Mouse (Mus musculus) forebrain, embryonic 12.5 days (tissue): ENCODE measurements at regions not wholly inside any gene's neighbourhood (a gene's known extent, or its start where the extent isn't known, plus 50 kb on each side); places are given as distances from the start of the nearest gene placed in this dataset.
A peak's percentile ranks its signal among the peaks of the same experiment; 100 is the strongest.

Experiments used
- ATAC-seq: fragments of 200-750 bp; cut with Nextera tagmentation; 2 replicates; pipeline ENCODE4 v1.8.0; 2017; ENCODE audit warnings: moderate TSS enrichment; ENCODE audit not compliant: low FRiP score
- H3K27ac ChIP-seq: fragments of 300-500 bp; sonication (generic); 2 replicates; pipeline ENCODE4 v1.5.1; 2016; ENCODE audit warnings: mild to moderate bottlenecking
- H3K27me3 ChIP-seq: fragments of 300-500 bp; sonication (generic); 2 replicates; pipeline ENCODE4 v1.6.1; 2016; ENCODE audit warnings: mild to moderate bottlenecking
- H3K36me3 ChIP-seq: fragments of 300-500 bp; sonication (generic); replicated peaks from 2 replicates; pipeline ENCODE4 v1.6.1; 2016; ENCODE audit warnings: mild to moderate bottlenecking
- H3K4me1 ChIP-seq: fragments of 300-500 bp; sonication (generic); 2 replicates; pipeline ENCODE4 v1.6.1; 2016
- H3K4me2 ChIP-seq: fragments of 300-500 bp; sonication (generic); 2 replicates; pipeline ENCODE4 v1.6.1; 2016; ENCODE audit warnings: mild to moderate bottlenecking, moderate library complexity
- H3K4me3 ChIP-seq: fragments of 300-500 bp; sonication (generic); replicated peaks from 2 replicates; pipeline ENCODE4 v1.5.1; 2016; ENCODE audit warnings: mild to moderate bottlenecking
- H3K9ac ChIP-seq: fragments of 300-500 bp; sonication (generic); 2 replicates; pipeline ENCODE4 v1.6.1; 2016; ENCODE audit warnings: mild to moderate bottlenecking
- H3K9me3 ChIP-seq: fragments of 300-500 bp; sonication (generic); 2 replicates; pipeline ENCODE4 v1.6.1; 2016
- WGBS: fragments of 180-500 bp; shearing (Covaris S2); methylation state at CpG from one replicate; pipeline ENCODE4 v1.1.7; 2016; 5-methylcytosine and 5-hydroxymethylcytosine counted together

- Histone ChIP-seq H3K36me3 (no peaks in the 10 kb centered on the region), H3K4me1 (no peaks in the 10 kb centered on the region), H3K9me3 (no peaks in the 10 kb centered on the region), H3K27ac (no peak overlapping the region), H3K27me3 (no peaks in the 10 kb centered on the region), H3K4me2 (no peak overlapping the region), H3K4me3 (no peak overlapping the region), H3K9ac (no peak overlapping the region)
- ATAC-seq, result peak; percentile 53; the same call in 1 of the 2 replicates
- 31% methylated on average over 9 of the region's 9 CpGs for WGBS
These were observed 62.0 kb upstream of the Egflam start for GRCm38 (mm10) chr15:7459992-7460820.

- no peak overlapping the region for H3K27ac ChIP-seq
- no peak overlapping the region for H3K4me3 ChIP-seq
- H3K9me3 ChIP-seq, result no peaks in the 10 kb centered on the region
- ATAC-seq, result no peak
- 87% methylated on average over 18 of the region's 18 CpGs for WGBS
- no peak overlapping the region for H3K4me2 ChIP-seq
- no peak overlapping the region for H3K9ac ChIP-seq
- H3K27me3 ChIP-seq, result no peaks in the 10 kb centered on the region
- no peaks in the 10 kb centered on the region for H3K36me3 ChIP-seq
- no peaks in the 10 kb centered on the region for H3K4me1 ChIP-seq
These were observed 64.4 kb upstream of the Egflam start for GRCm38 (mm10) chr15:7462549-7462948.

GRCm38 (mm10) chr15:7463444-7464350 lies 65.5 kb upstream of the Egflam start:
- Histone ChIP-seq H3K36me3 (no peaks in the 10 kb centered on the region), H3K4me2 (no peak overlapping the region), H3K27me3 (no peaks in the 10 kb centered on the region), H3K9me3 (no peaks in the 10 kb centered on the region), H3K4me3 (no peak overlapping the region), H3K27ac (no peak overlapping the region), H3K9ac (no peak overlapping the region), H3K4me1 (no peaks in the 10 kb centered on the region)
- WGBS, result 87% methylated on average over 15 of the region's 15 CpGs
- no peak for ATAC-seq

- Histone ChIP-seq H3K9ac (no peak overlapping the region), H3K27me3 (no peaks in the 10 kb centered on the region), H3K9me3 (no peaks in the 10 kb centered on the region), H3K4me3 (no peak overlapping the region), H3K4me1 (peaks cover 6% of the 10 kb centered on the region), H3K36me3 (no peaks in the 10 kb centered on the region), H3K4me2 (no peak overlapping the region), H3K27ac (no peak overlapping the region)
- WGBS, result 12% methylated on average over 11 of the region's 11 CpGs
- peak; percentile 44; the same call in 1 of the 2 replicates for ATAC-seq
These were observed 82.0 kb upstream of the Egflam start for GRCm38 (mm10) chr15:7480211-7480610.

- Histone ChIP-seq H3K9me3 (no peaks in the 10 kb centered on the region), H3K4me3 (no peak overlapping the region), H3K27ac (no peak overlapping the region), H3K27me3 (no peaks in the 10 kb centered on the region), H3K4me2 (no peak overlapping the region), H3K9ac (no peak overlapping the region), H3K4me1 (peaks cover 6% of the 10 kb centered on the region), H3K36me3 (no peaks in the 10 kb centered on the region)
- 0 out of 2 replicates have a peak, but pooled peaks have one; percentile 46 for ATAC-seq
- 35% methylated on average over 5 of the region's 5 CpGs for WGBS
These were observed 82.6 kb upstream of the Egflam start for GRCm38 (mm10) chr15:7480792-7481210.

GRCm38 (mm10) chr15:7483686-7484085 lies 85.5 kb upstream of the Egflam start:
- Histone ChIP-seq H3K4me3 (no peak overlapping the region), H3K27ac (no peak overlapping the region), H3K27me3 (no peaks in the 10 kb centered on the region), H3K4me2 (no peak overlapping the region), H3K36me3 (no peaks in the 10 kb centered on the region), H3K9me3 (no peaks in the 10 kb centered on the region), H3K9ac (no peak overlapping the region), H3K4me1 (peaks cover 6% of the 10 kb centered on the region)
- WGBS, result 72% methylated on average over 5 of the region's 5 CpGs
- ATAC-seq, result no peak

- no peaks in the 10 kb centered on the region for H3K36me3 ChIP-seq
- H3K27ac ChIP-seq, result no peak overlapping the region
These were observed 92.9 kb upstream of the Egflam start for GRCm38 (mm10) chr15:7491091-7491490.

GRCm38 (mm10) chr15:7493126-7493669 lies 95.0 kb upstream of the Egflam start:
- no peak overlapping the region for H3K27ac ChIP-seq
- H3K36me3 ChIP-seq, result no peaks in the 10 kb centered on the region
- WGBS, result 88% methylated on average over 10 of the region's 10 CpGs
- no peak overlapping the region for H3K4me3 ChIP-seq
- ATAC-seq, result no peak
- H3K9me3 ChIP-seq, result no peaks in the 10 kb centered on the region
- H3K27me3 ChIP-seq, result no peaks in the 10 kb centered on the region
- no peak overlapping the region for H3K9ac ChIP-seq
- H3K4me2 ChIP-seq, result no peak overlapping the region
- no peaks in the 10 kb centered on the region; the same call in 1 of the 2 replicates for H3K4me1 ChIP-seq

More at GRCm38 (mm10) chr15:7491091-7491490, 92.9 kb upstream of the Egflam start:
- Histone ChIP-seq H3K9me3 (no peaks in the 10 kb centered on the region), H3K4me3 (no peak overlapping the region), H3K4me1 (no peaks in the 10 kb centered on the region; the same call in 1 of the 2 replicates), H3K4me2 (no peak overlapping the region), H3K9ac (no peak overlapping the region), H3K27me3 (no peaks in the 10 kb centered on the region)
- 94% methylated on average over 7 of the region's 7 CpGs for WGBS
- no peak for ATAC-seq

- Histone ChIP-seq H3K36me3 (no peaks in the 10 kb centered on the region), H3K4me1 (no peaks in the 10 kb centered on the region), H3K4me2 (no peak overlapping the region), H3K27me3 (no peaks in the 10 kb centered on the region), H3K9ac (no peak overlapping the region), H3K4me3 (no peak overlapping the region), H3K9me3 (no peaks in the 10 kb centered on the region), H3K27ac (no peak overlapping the region)
- 96% methylated on average over 4 of the region's 4 CpGs for WGBS
- no peak for ATAC-seq
These were observed 99.7 kb upstream of the Egflam start for GRCm38 (mm10) chr15:7497852-7498251.

GRCm38 (mm10) chr15:7508535-7508934 lies 110.3 kb upstream of the Egflam start:
- H3K27ac ChIP-seq, result no peak overlapping the region
- 72% methylated on average over 8 of the region's 8 CpGs for WGBS
- H3K9ac ChIP-seq, result no peak overlapping the region
- ATAC-seq, result no peak
- H3K4me1 ChIP-seq, result no peaks in the 10 kb centered on the region
- no peaks in the 10 kb centered on the region for H3K36me3 ChIP-seq
- H3K4me2 ChIP-seq, result no peak overlapping the region
- no peaks in the 10 kb centered on the region for H3K9me3 ChIP-seq
- H3K27me3 ChIP-seq, result no peaks in the 10 kb centered on the region
- no peak overlapping the region for H3K4me3 ChIP-seq

GRCm38 (mm10) chr15:7514743-7515273 lies 116.6 kb upstream of the Egflam start:
- 84% methylated on average over 13 of the region's 13 CpGs for WGBS
- Histone ChIP-seq H3K4me1 (no peaks in the 10 kb centered on the region), H3K4me3 (no peak overlapping the region), H3K9ac (no peak overlapping the region), H3K9me3 (no peaks in the 10 kb centered on the region), H3K36me3 (no peaks in the 10 kb centered on the region), H3K27me3 (no peaks in the 10 kb centered on the region), H3K27ac (no peak overlapping the region), H3K4me2 (no peak overlapping the region)
- ATAC-seq, result no peak

- WGBS, result 87% methylated on average over 9 of the region's 9 CpGs
- no peak overlapping the region for H3K4me2 ChIP-seq
- no peaks in the 10 kb centered on the region for H3K36me3 ChIP-seq
- H3K27me3 ChIP-seq, result no peaks in the 10 kb centered on the region
- ATAC-seq, result no peak
- no peak overlapping the region for H3K4me3 ChIP-seq
- H3K27ac ChIP-seq, result no peak overlapping the region
- no peaks in the 10 kb centered on the region for H3K9me3 ChIP-seq
- H3K4me1 ChIP-seq, result no peaks in the 10 kb centered on the region
- H3K9ac ChIP-seq, result no peak overlapping the region
These were observed 123.4 kb upstream of the Egflam start for GRCm38 (mm10) chr15:7521611-7522010.
